Mouse (Mus musculus): ENCODE data around the gene Ap3s2.

DNA sequence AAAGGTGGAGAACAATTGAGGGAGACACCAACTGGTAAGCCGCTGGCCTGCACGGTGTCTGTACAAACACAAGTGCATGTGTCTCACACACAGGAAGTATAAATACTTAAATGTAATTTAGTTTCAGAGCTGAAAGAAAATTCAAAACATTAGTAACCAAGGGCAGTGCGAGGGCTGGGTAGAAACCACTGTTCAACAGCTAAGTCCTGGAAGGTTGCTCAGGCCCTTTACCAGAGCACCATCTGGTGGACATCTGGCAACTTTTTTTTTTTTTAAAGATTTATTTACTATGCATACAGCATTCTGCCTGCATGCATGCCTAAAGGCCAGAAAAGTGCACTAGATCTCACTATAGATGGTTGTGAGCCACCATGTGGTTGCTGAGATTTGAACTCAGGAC is 5.9 kb downstream of the Ap3s2 start:
- TF ChIP-seq CTCF (IDR thresholded peaks at IDR 0.05; ENCODE audit: low read depth), result peak; percentile 72
- TF ChIP-seq EP300 (IDR thresholded peaks at IDR 0.05; ENCODE audit: low read depth), result no peak
